Mouse (Mus musculus) mouse trophoblast stem cell (cell line): ENCODE data around the gene Ergic1.

Experiments used
- in situ Hi-C, 2 experiments: fragments of 300-500 bp; cut with MseI, MboI; formaldehyde crosslinking; loops; 2 replicates in 1 of 2; 3 replicates in 1 of 2; pipeline ENCODE4 v1.15.1; 2025

Gene Ergic1

DNA sequence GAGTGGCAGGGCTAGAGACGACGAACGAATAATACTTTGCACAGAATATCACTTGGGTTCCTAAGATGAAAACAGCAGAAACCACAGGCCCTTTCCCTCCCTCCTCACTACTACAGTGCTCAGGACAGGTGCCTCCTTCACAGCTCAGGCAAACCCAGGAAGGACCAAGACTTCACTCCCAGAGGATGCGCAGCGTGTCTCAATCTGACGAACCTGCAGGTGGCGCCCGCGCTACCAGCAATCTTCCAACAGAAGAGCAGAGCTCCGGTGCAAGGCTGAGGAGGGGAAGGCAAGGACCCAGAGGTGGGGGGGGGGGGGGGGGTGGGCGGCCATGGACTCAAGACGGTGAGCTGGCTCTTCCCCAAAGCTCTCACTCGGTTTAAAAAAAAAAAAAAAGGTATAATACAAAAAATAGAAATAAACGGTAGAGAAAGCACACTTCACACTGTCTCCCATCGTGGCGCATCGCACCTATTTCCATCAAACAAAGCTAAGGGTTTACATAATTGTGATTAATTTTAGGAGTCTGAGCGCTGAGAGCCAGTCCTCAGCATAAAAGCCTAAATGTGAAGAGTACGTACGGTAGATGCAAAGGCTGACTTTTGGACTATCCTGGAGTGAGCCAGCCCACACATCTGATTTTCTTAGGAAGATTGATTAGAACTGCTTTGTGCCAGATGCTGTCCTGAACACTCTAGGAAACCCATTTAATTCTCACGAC is 99.1 kb downstream of the Ergic1 start:
- in situ Hi-C loops = no loop called here

DNA sequence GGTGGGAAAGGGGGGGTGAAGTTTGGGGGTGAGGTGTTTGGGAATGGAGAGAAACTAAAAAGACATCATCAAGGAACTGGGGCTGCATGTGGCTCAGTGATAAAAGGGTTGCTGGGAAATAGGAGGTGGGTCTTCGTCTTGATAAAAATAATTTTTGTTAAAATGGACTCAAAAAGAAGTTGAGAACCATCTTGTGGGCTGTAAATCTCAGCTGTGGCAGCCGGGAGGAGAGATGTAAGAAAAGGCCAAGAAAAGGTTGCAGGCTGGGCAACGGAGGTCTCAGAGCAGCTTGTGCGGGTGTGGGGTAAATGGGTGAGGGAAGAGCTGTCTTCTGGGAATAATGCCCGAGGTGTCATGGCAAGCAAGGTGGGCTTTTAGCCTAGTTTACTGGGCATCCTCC is 100.9 kb downstream of the Ergic1 start:
- in situ Hi-C loops = no loop called here

- in situ Hi-C loops = no loop called here
Observed at GRCm38 (mm10) chr17:26662978-26663683, 101.8 kb downstream of the Ergic1 start, which contains the start of gene Atp6v0e. TSS of gene Atp6v0e (plus strand) at chr17:26663231.

GRCm38 (mm10) chr17:26665600-26665999 is 104.3 kb downstream of the Ergic1 start:
- in situ Hi-C loops = no loop called here

GRCm38 (mm10) chr17:26671268-26671667 is 110.0 kb downstream of the Ergic1 start:
- in situ Hi-C loops = no loop called here

GRCm38 (mm10) chr17:26675845-26676244 is 114.6 kb downstream of the Ergic1 start:
- in situ Hi-C loops = no loop called here

GRCm38 (mm10) chr17:26676252-26676615 is 114.9 kb downstream of the Ergic1 start:
- in situ Hi-C loops = no loop called here

DNA sequence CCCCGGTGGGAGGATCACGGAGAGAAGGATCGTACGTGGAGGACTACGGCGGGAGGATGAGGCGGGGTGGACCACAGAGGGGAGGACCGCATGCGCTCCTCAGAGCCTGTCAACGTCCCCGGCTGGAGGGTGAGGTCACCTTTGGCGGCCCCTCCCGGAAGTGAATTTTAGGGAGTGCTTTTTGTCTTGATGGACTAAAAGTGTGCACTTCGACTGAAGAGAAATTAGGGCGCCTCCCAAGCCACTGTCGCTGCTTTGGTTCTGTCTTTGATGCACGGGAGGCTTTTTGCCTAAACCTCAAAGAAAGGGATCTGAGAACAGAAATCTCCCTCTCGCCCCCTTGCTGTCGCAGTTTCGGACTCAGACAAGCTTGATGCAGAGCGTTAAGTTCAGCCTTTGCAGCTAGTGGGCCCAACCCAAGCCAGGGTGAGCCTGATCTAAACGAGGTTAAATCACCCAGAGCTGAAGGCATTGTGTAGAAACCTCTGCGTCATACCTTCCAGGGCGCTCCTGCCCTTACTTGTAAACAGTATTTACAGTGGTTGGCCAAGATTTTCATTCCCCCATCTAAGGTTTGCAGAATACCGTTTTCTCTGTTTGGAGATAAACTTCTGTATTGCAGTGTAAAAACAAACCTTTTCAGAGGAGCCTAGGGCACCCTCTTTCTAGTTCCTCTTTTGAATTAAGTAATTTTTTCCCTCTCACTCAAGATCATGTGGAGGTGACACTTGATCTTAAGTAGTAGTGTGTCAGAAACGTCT is 115.5 kb downstream of the Ergic1 start:
- in situ Hi-C loops = no loop called here

GRCm38 (mm10) chr17:26677711-26678637 is 116.7 kb downstream of the Ergic1 start:
- in situ Hi-C loops = no loop called here

DNA sequence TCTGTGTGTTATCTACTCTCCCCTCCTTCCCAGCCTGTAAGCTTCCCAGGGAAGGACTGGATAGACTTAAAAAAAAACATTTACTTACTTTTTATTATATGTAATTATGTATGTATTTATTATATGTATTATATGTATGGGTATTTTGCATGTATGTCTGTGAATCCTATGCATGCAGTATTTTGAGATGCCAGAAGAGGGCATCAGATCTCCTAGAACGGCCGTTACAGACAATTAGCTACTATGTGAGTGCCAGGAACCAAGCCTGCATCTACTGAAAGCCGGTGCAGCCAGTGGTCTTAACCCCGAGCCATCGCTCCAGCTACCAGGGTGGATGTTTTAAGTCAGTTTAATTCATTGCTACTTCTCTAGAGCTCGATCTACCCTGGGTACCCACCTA is 120.0 kb downstream of the Ergic1 start:
- in situ Hi-C loops = no loop called here

GRCm38 (mm10) chr17:26686334-26687000 is 125.2 kb downstream of the Ergic1 start:
- in situ Hi-C loops = no loop called here

DNA sequence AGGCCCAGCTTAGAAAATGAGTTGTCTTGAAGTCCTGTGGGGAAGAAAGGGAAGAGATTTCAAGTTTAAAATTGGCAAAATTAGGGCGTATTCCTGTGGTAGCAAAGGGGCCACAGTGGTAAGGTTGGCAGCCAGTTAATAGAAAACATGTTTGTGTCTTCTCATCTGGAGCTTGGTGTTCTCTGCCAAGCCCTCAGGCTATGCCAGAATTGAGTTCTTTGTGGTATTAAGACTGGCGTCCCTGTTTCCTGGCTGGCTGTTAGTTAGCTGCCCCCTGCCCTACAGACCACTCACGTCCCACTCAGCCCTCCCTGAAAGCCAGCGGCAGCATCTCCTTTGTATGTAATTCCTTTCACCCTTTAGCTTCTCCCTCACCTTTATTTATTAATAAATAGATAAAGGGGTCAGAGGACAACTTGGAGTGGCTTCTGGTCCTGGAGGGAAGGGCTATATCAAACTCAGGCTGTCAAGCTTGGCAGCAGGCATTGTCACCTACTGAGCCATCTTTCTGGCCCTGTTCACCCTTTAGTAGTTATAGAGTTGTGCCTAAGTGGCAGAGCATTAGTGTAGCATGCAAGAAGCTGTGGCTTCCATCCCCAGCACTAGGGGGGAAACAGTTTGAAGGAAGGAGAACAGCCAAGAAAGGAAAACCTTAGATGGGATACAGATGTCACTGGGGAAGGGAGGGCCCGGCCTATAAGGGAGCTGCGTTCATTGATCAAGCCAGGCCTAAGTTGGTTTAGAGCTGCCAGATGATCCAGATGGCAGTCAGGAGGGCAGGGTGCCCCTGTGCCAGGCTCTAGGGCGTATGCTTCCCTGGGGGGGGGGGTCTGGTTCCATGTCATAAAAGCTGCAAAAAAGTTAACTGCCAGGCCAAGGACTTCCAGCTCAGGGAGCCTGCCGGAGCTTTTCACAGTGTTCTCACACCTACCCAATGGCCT is 127.8 kb downstream of the Ergic1 start:
- in situ Hi-C loops = no loop called here

- in situ Hi-C loops = no loop called here
Observed at GRCm38 (mm10) chr17:26689810-26690209, 128.5 kb downstream of the Ergic1 start.

DNA sequence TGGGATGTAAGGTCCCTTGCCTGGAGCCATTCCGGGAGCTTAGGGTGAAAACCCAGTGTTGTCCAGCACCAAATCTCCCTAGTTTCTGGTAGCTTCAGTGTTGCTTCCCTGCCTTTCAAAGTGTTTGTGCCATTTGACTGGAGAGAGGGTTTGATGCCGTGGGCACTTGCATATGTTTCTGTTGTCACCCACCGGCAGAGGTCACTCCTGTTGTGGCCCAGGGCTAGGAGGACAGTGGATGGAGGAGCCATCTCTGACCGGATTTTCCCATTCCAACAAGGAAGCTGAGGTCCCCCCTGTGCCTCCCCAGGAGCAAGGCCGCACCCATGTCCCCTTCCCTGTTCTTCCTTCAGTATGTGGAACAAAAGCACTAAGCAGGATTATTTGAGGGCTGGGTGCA is 128.9 kb downstream of the Ergic1 start:
- in situ Hi-C loops = no loop called here

- in situ Hi-C loops = no loop called here
Observed at GRCm38 (mm10) chr17:26691110-26691509, 129.8 kb downstream of the Ergic1 start.

GRCm38 (mm10) chr17:26693424-26693823 is 132.1 kb downstream of the Ergic1 start:
- in situ Hi-C loops = no loop called here

DNA sequence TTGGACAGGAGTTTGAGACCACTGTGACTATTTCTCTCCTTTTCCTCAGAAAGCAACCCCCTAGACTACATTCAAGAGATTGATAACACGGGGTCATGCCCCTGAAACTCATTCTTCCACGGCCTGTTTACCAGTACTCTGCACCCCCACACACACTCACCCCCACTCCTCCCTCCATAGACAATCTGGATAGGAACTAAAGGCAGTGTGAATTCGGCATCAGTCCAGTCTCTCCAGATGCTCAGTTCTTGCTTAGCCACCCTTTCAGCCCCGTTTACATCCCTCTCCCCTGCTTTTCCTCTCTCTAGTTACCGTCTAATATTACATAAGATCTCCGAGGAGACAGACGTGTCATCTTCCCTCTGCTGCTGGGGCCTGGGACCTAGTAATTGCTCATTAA is 132.9 kb downstream of the Ergic1 start:
- in situ Hi-C loops = no loop called here

- in situ Hi-C loops = no loop called here
Observed at GRCm38 (mm10) chr17:26695193-26695592, 133.9 kb downstream of the Ergic1 start.

DNA sequence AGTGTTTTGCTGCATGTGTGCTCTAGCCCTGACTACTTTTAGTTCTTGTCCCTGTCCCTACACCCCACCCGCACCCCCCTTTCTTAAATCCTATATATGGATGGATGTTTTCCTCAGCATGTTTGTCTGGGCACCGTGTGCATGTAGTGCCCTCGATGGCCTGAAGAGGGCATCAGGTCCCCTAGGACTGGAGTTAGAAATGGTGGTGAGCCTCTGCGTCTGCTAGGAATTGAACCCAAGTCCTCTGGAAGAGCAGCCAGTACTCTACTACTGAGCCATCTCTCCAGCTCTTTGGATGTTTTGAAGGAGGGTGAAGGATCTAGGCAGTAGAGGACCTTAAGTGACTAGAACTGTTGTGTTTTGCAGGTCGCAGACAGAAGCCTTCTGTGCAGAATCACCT is 137.6 kb downstream of the Ergic1 start:
- in situ Hi-C loops = no loop called here
